Mouse (Mus musculus) limb, embryonic 11.5 days (tissue): ENCODE measurements at regions not wholly inside any gene's neighbourhood (a gene's known extent, or its start where the extent isn't known, plus 50 kb on each side); places are given as distances from the start of the nearest gene placed in this dataset.
A peak's percentile ranks its signal among the peaks of the same experiment; 100 is the strongest.
"Not testable (repeated sequence)": the region's sequence is repeated elsewhere in the genome, so short reads cannot be mapped to it uniquely, and the experiment has no call there.

Source experiments
- ATAC-seq: fragments of 200-750 bp; cut with Nextera tagmentation; 2 replicates; pipeline ENCODE4 v1.8.0; 2017; ENCODE audit warnings: low read depth; ENCODE audit not compliant: insufficient number of reproducible peaks, low FRiP score, low TSS enrichment
- DNase-seq: peaks from one replicate; pipeline ENCODE4 v3.0.0-alpha.2; 2015; ENCODE audit warnings: low spot score
- H3K27ac ChIP-seq: fragments of 300-500 bp; sonication (generic); replicated peaks from 2 replicates; pipeline ENCODE4 v1.5.1; 2014; ENCODE audit warnings: low read depth, mild to moderate bottlenecking, low read length
- H3K27me3 ChIP-seq: fragments of 300-500 bp; sonication (generic); 2 replicates; pipeline ENCODE4 v1.6.1; 2014; ENCODE audit warnings: mild to moderate bottlenecking, low read length, mixed read lengths; ENCODE audit not compliant: control insufficient read depth, insufficient read depth
- H3K36me3 ChIP-seq: fragments of 300-500 bp; sonication (generic); 2 replicates; pipeline ENCODE4 v1.6.1; 2014; ENCODE audit warnings: mild to moderate bottlenecking, low read length, moderate library complexity, mixed read lengths; ENCODE audit not compliant: control insufficient read depth, insufficient read depth
- H3K4me1 ChIP-seq: fragments of 300-500 bp; sonication (generic); 2 replicates; pipeline ENCODE4 v1.6.1; 2014; ENCODE audit warnings: low read length, mixed read lengths; ENCODE audit not compliant: control insufficient read depth, insufficient read depth
- H3K4me2 ChIP-seq: fragments of 300-500 bp; sonication (generic); 2 replicates; pipeline ENCODE4 v1.6.1; 2014; ENCODE audit warnings: low read depth, mild to moderate bottlenecking, moderate library complexity; ENCODE audit not compliant: severe bottlenecking
- H3K4me3 ChIP-seq: fragments of 300-500 bp; sonication (generic); 2 replicates; pipeline ENCODE4 v1.5.1; 2014; ENCODE audit warnings: low read depth, low read length
- H3K9ac ChIP-seq: fragments of 300-500 bp; sonication (generic); 2 replicates; pipeline ENCODE4 v1.6.1; 2014; ENCODE audit warnings: mild to moderate bottlenecking, low read length
- H3K9me3 ChIP-seq: fragments of 300-500 bp; sonication (generic); 2 replicates; pipeline ENCODE4 v1.6.1; 2016; ENCODE audit warnings: low read length; ENCODE audit not compliant: control insufficient read depth
- WGBS: fragments of 180-500 bp; shearing (Covaris S2); extraction: QIAGEN DNeasy Blood & Tissue Kit; methylation state at CpG from one replicate; pipeline ENCODE4 v1.1.7; 2014; 5-methylcytosine and 5-hydroxymethylcytosine counted together

DNA sequence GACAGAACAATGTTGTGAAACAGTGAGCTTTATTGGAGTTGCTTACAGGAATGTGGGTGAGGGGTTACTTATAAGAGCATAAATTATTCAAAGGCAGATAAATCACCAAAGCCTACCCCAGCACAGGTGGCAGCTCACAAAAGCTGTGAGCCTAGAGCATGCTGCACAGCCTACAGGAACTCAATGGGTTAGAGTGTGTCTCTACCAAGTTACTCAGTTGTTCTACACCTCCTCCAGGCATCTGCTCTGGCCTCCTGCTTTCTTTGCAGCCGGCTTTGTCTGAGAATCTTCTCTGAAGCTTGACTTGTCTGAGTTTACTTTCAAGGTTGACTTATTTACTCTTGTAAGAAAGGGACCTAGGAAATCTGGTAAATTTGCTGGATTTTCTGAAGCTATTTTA is 336.5 kb downstream of the Fscb start:
- Histone ChIP-seq H3K4me2 (no peak overlapping the region), H3K9ac (no peak overlapping the region), H3K9me3 (no peaks in the 10 kb centered on the region), H3K27ac (no peak overlapping the region), H3K36me3 (no peaks in the 10 kb centered on the region), H3K27me3 (no peaks in the 10 kb centered on the region), H3K4me1 (no peaks in the 10 kb centered on the region), H3K4me3 (no peak overlapping the region)
- DNase-seq (no peak), ATAC-seq (no peak)
- WGBS, result 88% methylated on average over 1 of the region's 1 CpGs

GRCm38 (mm10) chr12:64116438-64116837 is 358.1 kb downstream of the Fscb start:
- H3K4me3 ChIP-seq, result no peak overlapping the region
- WGBS, result 71% methylated on average over 4 of the region's 4 CpGs
- ATAC-seq, result no peak
- H3K36me3 ChIP-seq, result no peaks in the 10 kb centered on the region
- no peak overlapping the region for H3K4me2 ChIP-seq
- H3K9me3 ChIP-seq, result no peaks in the 10 kb centered on the region
- no peak overlapping the region for H3K9ac ChIP-seq
- H3K27me3 ChIP-seq, result no peaks in the 10 kb centered on the region
- H3K27ac ChIP-seq, result no peak overlapping the region
- no peak for DNase-seq
- H3K4me1 ChIP-seq, result no peaks in the 10 kb centered on the region

DNA sequence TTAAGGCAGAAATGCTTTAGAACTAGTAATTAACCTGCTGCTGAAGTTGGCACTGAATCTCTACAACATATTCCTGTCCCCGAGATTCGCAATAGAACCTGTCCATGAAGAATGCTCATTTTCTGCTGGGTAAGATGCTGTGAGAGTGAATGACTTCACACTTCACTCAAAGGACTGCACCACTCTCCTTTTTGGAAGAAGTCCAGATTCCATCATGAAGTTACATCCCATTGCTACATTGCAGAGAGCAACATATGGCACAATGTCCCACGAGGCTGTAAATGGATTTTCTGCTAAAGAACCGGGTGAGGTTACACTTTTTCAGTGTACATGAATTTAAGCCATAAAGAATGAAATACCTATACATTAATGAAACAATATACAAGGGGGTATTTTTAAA is 360.0 kb downstream of the Fscb start:
- no peak for DNase-seq
- Histone ChIP-seq H3K9ac (no peak overlapping the region), H3K27me3 (no peaks in the 10 kb centered on the region), H3K4me2 (no peak overlapping the region), H3K4me1 (no peaks in the 10 kb centered on the region), H3K27ac (no peak overlapping the region), H3K36me3 (no peaks in the 10 kb centered on the region), H3K4me3 (no peak overlapping the region), H3K9me3 (no peaks in the 10 kb centered on the region)
- no peak for ATAC-seq
- 81% methylated on average over 4 of the region's 4 CpGs for WGBS

DNA sequence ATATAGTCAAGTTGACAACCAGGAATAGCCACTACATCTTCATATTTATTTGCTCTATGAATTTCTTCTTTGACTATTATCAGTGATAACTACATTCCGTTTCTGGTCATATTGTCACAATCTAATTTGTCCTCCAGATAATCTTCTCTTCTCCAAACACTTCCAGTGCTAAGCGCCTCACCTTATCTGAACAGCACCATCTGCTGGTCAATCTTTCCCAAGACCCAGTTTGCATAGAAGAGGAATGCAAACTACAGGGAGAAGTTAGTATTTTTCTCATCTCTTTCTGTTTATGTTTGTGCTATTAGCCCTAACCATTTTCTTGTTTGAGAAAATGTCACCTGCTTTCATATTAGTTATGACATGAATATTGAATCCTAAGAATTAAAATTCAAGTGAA is 370.3 kb downstream of the Fscb start:
- Histone ChIP-seq H3K4me2 (no peak overlapping the region), H3K36me3 (no peaks in the 10 kb centered on the region), H3K4me1 (no peaks in the 10 kb centered on the region), H3K9me3 (no peaks in the 10 kb centered on the region), H3K9ac (no peak overlapping the region), H3K4me3 (no peak overlapping the region), H3K27me3 (no peaks in the 10 kb centered on the region), H3K27ac (no peak overlapping the region)
- no peak for ATAC-seq
- DNase-seq, result peak; percentile 23
- 36% methylated on average over 2 of the region's 2 CpGs for WGBS

GRCm38 (mm10) chr12:64076789-64077188 is 397.7 kb downstream of the Fscb start:
- H3K36me3 ChIP-seq, result no peaks in the 10 kb centered on the region
- WGBS, result 68% methylated on average over 7 of the region's 7 CpGs
- H3K27me3 ChIP-seq, result no peaks in the 10 kb centered on the region
- DNase-seq (no peak), ATAC-seq (no peak)
- no peak overlapping the region for H3K27ac ChIP-seq
- H3K4me3 ChIP-seq, result no peak overlapping the region
- no peak overlapping the region for H3K4me2 ChIP-seq
- H3K4me1 ChIP-seq, result no peaks in the 10 kb centered on the region
- H3K9me3 ChIP-seq, result no peaks in the 10 kb centered on the region
- no peak overlapping the region for H3K9ac ChIP-seq

GRCm38 (mm10) chr12:64045528-64045927 is 429.0 kb downstream of the Fscb start:
- no peaks in the 10 kb centered on the region for H3K36me3 ChIP-seq
- no peak overlapping the region for H3K4me2 ChIP-seq
- no peaks in the 10 kb centered on the region for H3K4me1 ChIP-seq
- no peak overlapping the region for H3K9ac ChIP-seq
- no peak overlapping the region for H3K4me3 ChIP-seq
- H3K27me3 ChIP-seq, result no peaks in the 10 kb centered on the region
- WGBS, result 80% methylated on average over 2 of the region's 2 CpGs
- no peaks in the 10 kb centered on the region for H3K9me3 ChIP-seq
- DNase-seq (no peak), ATAC-seq (no peak)
- H3K27ac ChIP-seq, result no peak overlapping the region

DNA sequence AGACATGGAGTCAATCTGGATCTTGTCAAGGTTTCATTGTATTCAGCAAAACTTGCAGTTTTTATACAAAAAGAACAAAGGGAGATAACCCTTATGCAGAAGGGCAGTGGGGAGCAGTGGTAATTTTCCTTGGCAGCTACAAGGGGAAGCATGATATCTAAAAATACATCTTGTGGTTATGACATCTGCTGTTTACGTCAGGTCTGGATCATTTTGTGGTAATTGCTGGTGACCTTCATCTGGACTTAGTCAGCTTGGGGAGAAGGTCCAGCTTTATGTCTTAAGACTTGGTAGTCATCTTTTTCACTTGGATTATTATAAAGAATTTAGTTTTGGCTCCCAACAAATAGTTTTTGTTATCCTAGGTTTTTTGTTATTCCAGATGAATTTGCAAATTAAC is 465.9 kb downstream of the Fscb start:
- not testable (repeated sequence) for ATAC-seq, H3K4me3 ChIP-seq, H3K4me2 ChIP-seq, H3K9ac ChIP-seq, H3K36me3 ChIP-seq, DNase-seq, H3K27ac ChIP-seq, H3K4me1 ChIP-seq, H3K9me3 ChIP-seq, H3K27me3 ChIP-seq
- WGBS, result 82% methylated on average over 1 of the region's 1 CpGs
